Mouse (Mus musculus): ENCODE data around the gene Bpifb1. TPM values are rescaled to one million over a fixed set of nuclear protein-coding genes. Genes with fewer than 3 reads are reported as not detected.

The Bpifb1 gene
- not detected for polyA plus RNA-seq (2015; fragmentation: Illumina TruSeq; extraction: RNeasy Lipid Tissue Mini Kit (QIAGEN cat#74804); ENCODE audit: insufficient read depth, low replicate concordance)

DNA sequence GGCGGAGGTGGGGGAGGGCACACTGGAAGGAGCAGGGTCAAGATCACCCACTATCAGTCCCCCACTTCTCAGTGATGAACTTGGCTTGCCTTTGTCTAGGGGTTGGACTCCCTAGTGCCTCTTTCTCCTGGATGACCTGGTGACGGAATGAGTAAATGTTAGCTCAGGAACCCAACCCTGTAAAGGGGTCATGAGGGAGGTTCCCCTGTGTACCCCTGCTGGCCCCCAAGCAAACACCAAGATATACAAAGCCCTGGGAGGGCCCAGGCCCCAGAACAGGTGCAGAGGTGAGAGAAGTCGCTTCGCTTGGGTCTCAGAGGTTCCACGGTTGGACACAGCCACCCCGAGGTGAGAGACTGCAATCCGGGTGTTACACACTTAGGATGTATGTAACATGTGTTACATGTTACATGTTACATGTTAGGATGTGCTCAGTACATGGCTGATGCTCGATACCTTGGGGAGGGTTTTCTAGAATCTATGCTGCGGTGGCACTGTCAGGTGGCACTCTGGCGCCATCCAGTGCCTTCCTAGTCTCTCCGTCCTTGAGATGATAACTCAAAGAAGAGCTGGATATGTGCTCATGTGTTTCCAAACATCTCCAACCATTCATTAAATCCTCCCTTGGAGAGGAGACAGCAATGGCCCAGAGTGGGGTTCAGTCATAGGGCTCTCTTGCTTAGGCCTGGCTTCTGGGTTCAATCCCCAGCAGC, at the start of gene Bpifb1:
Gene Bpifb1 (plus strand): TSS at position 273 of the 713 bp plus-strand sequence.

GRCm38 (mm10) chr2:154142580-154142979, 48.0 kb upstream of the Bpifb1 start, which contains the start of gene Bpifa1:
TSS of gene Bpifa1 (plus strand) at chr2:154142880.

DNA sequence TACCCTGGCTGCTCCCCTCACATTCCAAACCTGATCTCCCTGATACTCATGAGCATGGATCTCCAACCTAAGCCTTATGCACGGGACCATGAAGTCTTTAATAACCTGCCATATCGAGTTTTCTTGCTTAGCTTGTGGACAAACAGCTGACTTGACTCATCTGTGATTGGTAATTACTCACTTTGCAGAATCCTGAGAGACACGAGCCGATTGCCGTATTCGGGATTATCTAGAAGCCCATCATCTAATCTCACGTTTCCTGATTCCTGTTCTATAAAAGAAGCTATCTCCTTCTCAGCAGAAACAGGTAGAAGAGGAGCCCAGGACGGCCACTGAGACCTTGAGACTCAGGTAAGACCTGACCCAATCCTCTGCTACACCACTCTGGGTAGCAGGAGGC, 28.3 kb upstream of the Bpifb1 start, which contains the start of gene Bpifa5:
Gene Bpifa5 (plus strand): TSS at position 301 of the 400 bp plus-strand sequence.

GRCm38 (mm10) chr2:154223265-154223916, 32.8 kb downstream of the Bpifb1 start, which contains the start of gene Bpifb5:
TSS of gene Bpifb5 (plus strand) at chr2:154223742.

GRCm38 (mm10) chr2:154257554-154257953, 66.9 kb downstream of the Bpifb1 start, which contains the start of gene Bpifb9a:
TSS of gene Bpifb9a (plus strand) at chr2:154257854.

Other genes with a start within 250 kb of the Bpifb1 start
- gene Bpifa6, start 215.9 kb upstream of the Bpifb1 start, polyA plus RNA-seq (2015; fragmentation: Illumina TruSeq; extraction: RNeasy Lipid Tissue Mini Kit (QIAGEN cat#74804); ENCODE audit: insufficient read depth, low replicate concordance), result not detected
- not detected for gene Bpifa2, start 182.6 kb upstream of the Bpifb1 start, polyA plus RNA-seq (2015; fragmentation: Illumina TruSeq; extraction: RNeasy Lipid Tissue Mini Kit (QIAGEN cat#74804); ENCODE audit: insufficient read depth, low replicate concordance)
- gene Bpifa3, start 60.5 kb upstream of the Bpifb1 start, polyA plus RNA-seq (2015; fragmentation: Illumina TruSeq; extraction: RNeasy Lipid Tissue Mini Kit (QIAGEN cat#74804); ENCODE audit: insufficient read depth, low replicate concordance), result not detected
- gene Bpifa1, start 47.9 kb upstream of the Bpifb1 start, polyA plus RNA-seq (2015; fragmentation: Illumina TruSeq; extraction: RNeasy Lipid Tissue Mini Kit (QIAGEN cat#74804); ENCODE audit: insufficient read depth, low replicate concordance), result not detected
- not detected for gene Bpifa5, start 28.2 kb upstream of the Bpifb1 start, polyA plus RNA-seq (2015; fragmentation: Illumina TruSeq; extraction: RNeasy Lipid Tissue Mini Kit (QIAGEN cat#74804); ENCODE audit: insufficient read depth, low replicate concordance)
- gene Bpifb5, start 32.9 kb downstream of the Bpifb1 start, polyA plus RNA-seq (2015; fragmentation: Illumina TruSeq; extraction: RNeasy Lipid Tissue Mini Kit (QIAGEN cat#74804); ENCODE audit: insufficient read depth, low replicate concordance), result not detected
- not detected for gene Bpifb9a, start 67.0 kb downstream of the Bpifb1 start, polyA plus RNA-seq (2015; fragmentation: Illumina TruSeq; extraction: RNeasy Lipid Tissue Mini Kit (QIAGEN cat#74804); ENCODE audit: insufficient read depth, low replicate concordance)
- not detected for gene Bpifb9b, start 116.4 kb downstream of the Bpifb1 start, polyA plus RNA-seq (2015; fragmentation: Illumina TruSeq; extraction: RNeasy Lipid Tissue Mini Kit (QIAGEN cat#74804); ENCODE audit: insufficient read depth, low replicate concordance)
- gene Cdk5rap1, start 182.2 kb downstream of the Bpifb1 start, polyA plus RNA-seq (2015; fragmentation: Illumina TruSeq; extraction: RNeasy Lipid Tissue Mini Kit (QIAGEN cat#74804); ENCODE audit: insufficient read depth, low replicate concordance), result 13.6 TPM
- 2.1 TPM for gene Snta1, start 217.3 kb downstream of the Bpifb1 start, polyA plus RNA-seq (2015; fragmentation: Illumina TruSeq; extraction: RNeasy Lipid Tissue Mini Kit (QIAGEN cat#74804); ENCODE audit: insufficient read depth, low replicate concordance)
- gene Cbfa2t2, start 245.7 kb downstream of the Bpifb1 start, polyA plus RNA-seq (2015; fragmentation: Illumina TruSeq; extraction: RNeasy Lipid Tissue Mini Kit (QIAGEN cat#74804); ENCODE audit: insufficient read depth, low replicate concordance), result 16.1 TPM

All from spleen, adult 10 weeks (tissue).